Mouse (Mus musculus): ENCODE results near the gene Apol10b. TPM values are rescaled to one million over a fixed set of nuclear protein-coding genes. Genes with fewer than 3 reads are reported as not detected.
A peak's percentile ranks its signal among the peaks of the same experiment; 100 is the strongest.
"Not testable (repeated sequence)": the region's sequence is repeated elsewhere in the genome, so short reads cannot be mapped to it uniquely, and the experiment has no call there.

Apol10b gene
- polyA plus RNA-seq, 1 experiment from 2014 or later, result 0.61 TPM

DNA sequence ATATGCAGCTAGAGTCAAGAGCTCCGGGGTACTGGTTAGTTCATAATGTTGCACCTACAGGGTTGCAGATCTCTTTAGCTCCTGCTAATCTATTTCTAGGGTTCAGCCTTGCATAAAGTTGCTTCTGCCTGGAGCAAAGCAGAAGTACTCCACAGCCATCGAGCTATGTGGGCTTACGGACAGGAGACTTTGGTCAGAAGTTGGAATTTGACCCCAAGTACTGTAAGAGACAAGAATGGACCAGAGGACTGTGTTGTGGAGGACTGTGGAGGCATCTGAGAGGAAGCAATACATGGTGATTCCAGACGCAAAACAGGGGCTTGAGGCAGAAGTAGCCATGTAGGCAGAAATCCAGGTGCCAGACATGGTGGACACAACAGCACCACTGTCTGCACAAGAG is 16.6 kb downstream of the Apol10b start:
- TF ChIP-seq CTCF (IDR thresholded peaks at IDR 0.05; ENCODE audit: low read depth), result no peak
- H3K27me3 ChIP-seq (replicated peaks; ENCODE audit: control insufficient read depth, insufficient read depth, low read length), result no peaks in the 10 kb centered on the region
- H3K9ac ChIP-seq (ENCODE audit: low read depth, low read length), result no peak overlapping the region
- 73% methylated on average over 4 of the region's 4 CpGs for WGBS
- no peaks in the 10 kb centered on the region for H3K9me3 ChIP-seq (ENCODE audit: control insufficient read depth)
- H3K4me2 ChIP-seq (replicated peaks; ENCODE audit: low read depth), result no peak overlapping the region
- no peak overlapping the region for H3K27ac ChIP-seq (ENCODE audit: low read depth, low read length)
- H3K4me3 ChIP-seq (ENCODE audit: low read depth, low read length), result no peak overlapping the region
- no peak for ATAC-seq
- H3K4me1 ChIP-seq (replicated peaks; ENCODE audit: control insufficient read depth, insufficient read depth, low read length), result no peaks in the 10 kb centered on the region
- H3K36me3 ChIP-seq (ENCODE audit: control insufficient read depth, insufficient read depth), result no peaks in the 10 kb centered on the region

DNA sequence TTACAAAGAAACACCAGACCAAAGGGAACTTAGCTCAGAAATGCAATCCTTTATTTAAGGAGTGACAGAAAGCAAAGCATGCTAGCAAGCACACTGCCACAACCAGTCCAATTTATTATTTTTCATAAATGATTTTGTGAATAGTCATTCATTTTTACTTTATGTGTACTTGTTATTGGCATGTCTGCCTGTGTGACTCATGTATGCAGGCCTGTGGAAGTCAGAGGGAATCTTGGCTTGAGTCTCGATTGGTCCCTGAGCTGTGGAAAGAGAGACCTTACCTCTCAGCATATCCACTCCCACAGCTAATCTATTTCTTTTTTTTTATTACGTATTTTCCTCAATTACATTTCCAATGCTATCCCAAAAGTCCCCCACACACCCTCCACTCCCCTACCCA is 17.1 kb downstream of the Apol10b start:
- Histone ChIP-seq H3K4me3 (ENCODE audit: low read depth, low read length) (no peak overlapping the region), H3K4me1 (replicated peaks; ENCODE audit: control insufficient read depth, insufficient read depth, low read length) (no peaks in the 10 kb centered on the region), H3K36me3 (ENCODE audit: control insufficient read depth, insufficient read depth) (no peaks in the 10 kb centered on the region), H3K27me3 (replicated peaks; ENCODE audit: control insufficient read depth, insufficient read depth, low read length) (no peaks in the 10 kb centered on the region), H3K4me2 (replicated peaks; ENCODE audit: low read depth) (no peak overlapping the region), H3K27ac (ENCODE audit: low read depth, low read length) (no peak overlapping the region), H3K9me3 (ENCODE audit: control insufficient read depth) (no peaks in the 10 kb centered on the region), H3K9ac (ENCODE audit: low read depth, low read length) (no peak overlapping the region)
- TF ChIP-seq CTCF (IDR thresholded peaks at IDR 0.05; ENCODE audit: low read depth), result no peak
- ATAC-seq, result no peak
- WGBS, result 96% methylated on average over 2 of the region's 2 CpGs

DNA sequence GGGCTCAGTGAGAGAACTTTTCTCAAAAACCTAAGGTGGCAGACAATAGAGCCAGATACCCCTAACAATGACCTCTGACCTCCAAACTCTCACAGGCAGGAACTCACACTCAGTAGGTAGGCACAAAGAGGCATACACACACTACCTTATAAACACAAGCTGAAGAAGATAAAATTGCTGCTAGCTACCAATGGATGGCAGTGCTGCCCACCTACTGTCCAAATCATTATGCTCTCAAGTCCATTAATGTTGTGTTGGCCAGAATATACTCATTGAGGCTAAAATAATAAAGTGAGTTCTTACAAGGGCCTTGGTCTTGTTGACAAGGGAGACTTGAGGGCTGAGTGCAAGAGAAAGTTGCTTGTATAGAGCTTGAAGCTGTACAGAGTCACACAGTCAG is 32.7 kb downstream of the Apol10b start:
- Histone ChIP-seq H3K4me3 (ENCODE audit: low read depth, low read length) (no peak overlapping the region), H3K4me1 (replicated peaks; ENCODE audit: control insufficient read depth, insufficient read depth, low read length) (no peaks in the 10 kb centered on the region), H3K36me3 (ENCODE audit: control insufficient read depth, insufficient read depth) (no peaks in the 10 kb centered on the region), H3K9me3 (ENCODE audit: control insufficient read depth) (no peaks in the 10 kb centered on the region), H3K9ac (ENCODE audit: low read depth, low read length) (no peak overlapping the region), H3K4me2 (replicated peaks; ENCODE audit: low read depth) (no peak overlapping the region), H3K27me3 (replicated peaks; ENCODE audit: control insufficient read depth, insufficient read depth, low read length) (no peaks in the 10 kb centered on the region), H3K27ac (ENCODE audit: low read depth, low read length) (no peak overlapping the region)
- peak; percentile 55 for TF ChIP-seq CTCF (IDR thresholded peaks at IDR 0.05; ENCODE audit: low read depth)
- no peak for ATAC-seq

DNA sequence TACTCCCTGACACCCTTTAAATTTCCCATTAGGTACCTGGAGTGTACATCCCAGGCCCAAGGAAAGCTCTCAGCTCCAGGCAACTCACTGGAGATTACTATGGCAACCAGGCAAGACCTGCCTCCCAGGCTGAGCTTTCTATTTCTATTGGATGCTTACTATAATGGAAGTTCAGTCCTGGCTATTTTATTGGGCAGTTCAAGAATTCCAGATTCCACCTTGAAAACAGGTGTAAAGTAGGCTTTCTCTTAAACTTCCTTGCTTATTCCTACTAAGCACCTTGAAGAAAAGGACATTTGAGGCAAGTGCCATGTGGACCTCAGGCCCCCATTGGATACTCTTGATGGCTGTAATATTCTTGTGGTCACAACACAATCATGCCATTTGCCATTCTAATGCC is 34.1 kb downstream of the Apol10b start, which contains the start of gene 1700025B11Rik:
1700025B11Rik (minus strand) TSS at position 101 of the 400 bp plus-strand sequence.
- Histone ChIP-seq H3K36me3 (ENCODE audit: control insufficient read depth, insufficient read depth) (no peaks in the 10 kb centered on the region), H3K9me3 (ENCODE audit: control insufficient read depth) (no peaks in the 10 kb centered on the region), H3K4me2 (replicated peaks; ENCODE audit: low read depth) (no peak within 1 kb of the TSS), H3K27ac (ENCODE audit: low read depth, low read length) (no peak within 1 kb of the TSS), H3K4me1 (replicated peaks; ENCODE audit: control insufficient read depth, insufficient read depth, low read length) (no peaks in the 10 kb centered on the region), H3K27me3 (replicated peaks; ENCODE audit: control insufficient read depth, insufficient read depth, low read length) (no peaks in the 10 kb centered on the region), H3K9ac (ENCODE audit: low read depth, low read length) (no peak within 1 kb of the TSS), H3K4me3 (ENCODE audit: low read depth, low read length) (no peak within 1 kb of the TSS)
- no peak for TF ChIP-seq CTCF (IDR thresholded peaks at IDR 0.05; ENCODE audit: low read depth)
- no peak for ATAC-seq

DNA sequence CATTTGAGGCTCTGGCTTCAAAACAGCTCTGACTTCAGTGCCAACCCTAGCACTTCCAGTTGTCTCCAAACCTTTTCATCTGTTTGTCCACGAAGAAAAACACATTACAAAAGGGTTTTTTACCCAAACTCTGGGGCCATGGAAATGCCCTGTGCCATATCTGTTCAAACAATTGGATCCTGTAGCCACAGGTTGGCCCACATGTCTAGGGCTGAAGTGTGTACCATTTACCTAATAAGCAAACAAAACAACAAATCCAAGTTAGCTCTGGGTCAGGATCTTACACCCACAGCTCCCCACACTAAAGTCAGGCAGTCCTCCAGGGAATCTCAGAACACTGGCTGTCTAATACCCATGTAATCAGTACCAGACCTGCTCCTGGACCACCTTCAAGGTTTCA is 56.7 kb downstream of the Apol10b start:
- H3K9me3 ChIP-seq (ENCODE audit: control insufficient read depth); H3K9ac ChIP-seq (ENCODE audit: low read depth, low read length); H3K27me3 ChIP-seq (replicated peaks; ENCODE audit: control insufficient read depth, insufficient read depth, low read length); H3K36me3 ChIP-seq (ENCODE audit: control insufficient read depth, insufficient read depth); H3K4me2 ChIP-seq (replicated peaks; ENCODE audit: low read depth); H3K27ac ChIP-seq (ENCODE audit: low read depth, low read length); H3K4me1 ChIP-seq (replicated peaks; ENCODE audit: control insufficient read depth, insufficient read depth, low read length); ATAC-seq; H3K4me3 ChIP-seq (ENCODE audit: low read depth, low read length): not testable (repeated sequence)
- 34% methylated on average over 1 of the region's 1 CpGs for WGBS

Other genes with a start within 250 kb of the Apol10b start
- gene Apol7a, start 197.0 kb downstream of the Apol10b start, polyA plus RNA-seq (2015; fragmentation: Nextera tagmentation; extraction: Ambion mirVana), result 30.9 and 31.4 TPM in 2 replicates
- 26.2 and 33.1 TPM in 2 replicates for gene Apol9a, start 185.0 kb downstream of the Apol10b start, polyA plus RNA-seq (2015; fragmentation: Nextera tagmentation; extraction: Ambion mirVana)
- gene Apol7b, start 148.6 kb downstream of the Apol10b start, polyA plus RNA-seq (2015; fragmentation: Nextera tagmentation; extraction: Ambion mirVana), result 0.21 TPM in 1 of 2 replicates, not detected in the other
- gene Apol10a, start 119.1 kb downstream of the Apol10b start, polyA plus RNA-seq (2015; fragmentation: Nextera tagmentation; extraction: Ambion mirVana), result 0.60 and 0.85 TPM in 2 replicates
- not detected in 2 replicates for gene Apol11a, start 87.9 kb downstream of the Apol10b start, polyA plus RNA-seq (2015; fragmentation: Nextera tagmentation; extraction: Ambion mirVana)
- 18.8 and 23.9 TPM in 2 replicates for gene Apol7c, start 62.8 kb downstream of the Apol10b start, polyA plus RNA-seq (2015; fragmentation: Nextera tagmentation; extraction: Ambion mirVana)
- not detected in 2 replicates for gene 1700025B11Rik, start 34.2 kb downstream of the Apol10b start, polyA plus RNA-seq (2015; fragmentation: Nextera tagmentation; extraction: Ambion mirVana)
- gene Gm36245, start 3.1 kb upstream of the Apol10b start, polyA plus RNA-seq (2015; fragmentation: Nextera tagmentation; extraction: Ambion mirVana), result not detected in 2 replicates
- not detected in 2 replicates for gene Apol11b, start 47.2 kb upstream of the Apol10b start, polyA plus RNA-seq (2015; fragmentation: Nextera tagmentation; extraction: Ambion mirVana)
- gene Apol7e, start 102.7 kb upstream of the Apol10b start, polyA plus RNA-seq (2015; fragmentation: Nextera tagmentation; extraction: Ambion mirVana), result 0.22 and 0.25 TPM in 2 replicates
- gene Apol9b, start 132.9 kb upstream of the Apol10b start, polyA plus RNA-seq (2015; fragmentation: Nextera tagmentation; extraction: Ambion mirVana), result 3.2 and 4.1 TPM in 2 replicates
- gene Apol8, start 160.9 kb upstream of the Apol10b start, polyA plus RNA-seq (2015; fragmentation: Nextera tagmentation; extraction: Ambion mirVana), result not detected in 2 replicates
- 25.7 and 27.7 TPM in 2 replicates for gene Myh9, start 246.1 kb upstream of the Apol10b start, polyA plus RNA-seq (2015; fragmentation: Nextera tagmentation; extraction: Ambion mirVana)

All from intestine, postnatal 0 days (tissue).